Mouse (Mus musculus) C2C12 (cell line): ENCODE results near the gene Pik3r5.

Experiments used
- CTCF ChIP-seq: IDR thresholded peaks from one replicate; pipeline ENCODE4 v1.5.1; 2011; ENCODE audit not compliant: control insufficient read depth, insufficient read depth, insufficient read length
- FOSL1 ChIP-seq: IDR thresholded peaks from one replicate; pipeline ENCODE4 v1.8.0; 2011; ENCODE audit warnings: mild to moderate bottlenecking, low read length; ENCODE audit not compliant: poor library complexity, insufficient read depth, severe bottlenecking
- MAX ChIP-seq: IDR thresholded peaks from one replicate; pipeline ENCODE4 v1.6.1; 2011; ENCODE audit warnings: mild to moderate bottlenecking, control low read depth
- MYOD1 ChIP-seq: IDR thresholded peaks from one replicate; pipeline ENCODE4 v1.6.1; 2011; ENCODE audit warnings: low read depth; ENCODE audit not compliant: control insufficient read depth, insufficient read length
- MYOG ChIP-seq: IDR thresholded peaks from one replicate; pipeline ENCODE4 v1.6.1; 2011; ENCODE audit not compliant: control insufficient read depth, insufficient read length; ENCODE audit errors: extremely low read depth
- USF1 ChIP-seq: IDR thresholded peaks from one replicate; pipeline ENCODE4 v1.6.1; 2011; ENCODE audit warnings: low read depth, mild to moderate bottlenecking, control low read depth, moderate library complexity

GRCm38 (mm10) chr11:68545172-68545571 is 113.3 kb downstream of the Pik3r5 start:
- TF ChIP-seq CTCF, result no peak
- TF ChIP-seq USF1, result no peak
- TF ChIP-seq MYOD1, result no peak
- TF ChIP-seq FOSL1, result no peak
- no peak for TF ChIP-seq MYOG
- TF ChIP-seq MAX, result no peak
